Mouse (Mus musculus) ZHBTc4 (cell line): ENCODE data around the gene Rpl36a-ps1.

Experiments used
- DNase-seq: peaks from one replicate; pipeline ENCODE4 v3.0.0-alpha.2; 2011; ENCODE audit warnings: low read depth, low spot score

Gene Rpl36a-ps1

GRCm38 (mm10) chr14:98952441-98952840 lies 41.7 kb downstream of the Rpl36a-ps1 start:
- no peak for DNase-seq

GRCm38 (mm10) chr14:98951626-98952290 lies 42.4 kb downstream of the Rpl36a-ps1 start:
- no peak for DNase-seq
